Comparison of ENCODE assay signal across 14 mouse cellular contexts in genomic region chr1:184786376-184787151, GRCm38 (mm10). TPM values are rescaled to one million over a fixed set of nuclear protein-coding genes. Genes with fewer than 3 reads are reported as not detected.
A peak's percentile ranks its signal among the peaks of the same experiment; 100 is the strongest.
DNase-seq lines count a peak whose midpoint lies in the region; TF ChIP-seq lines count a peak whose summit lies in the region.
"Had no signal": no experiment of that assay in that cellular context is flagged by ENCODE, and none has a peak within 500 bp of the region (broad histone marks: within the 10 kb centered on the region; RNA-seq: fewer than 3 reads in every experiment).

No protein-coding gene starts in this region.

- no peaks in the 10 kb centered on the region for H3K27me3 ChIP-seq in testis, adult 2 months (ENCODE audit: control insufficient read depth, insufficient read depth, low read length)
- H3K27me3 ChIP-seq in liver, adult 2 months (ENCODE audit: control insufficient read depth, insufficient read depth, low read length) = no peaks in the 10 kb centered on the region
- no peaks in the 10 kb centered on the region for H3K27me3 ChIP-seq in limb, embryonic 10.5 days (ENCODE audit: low read depth, poor library complexity, severe bottlenecking)
- H3K27me3 ChIP-seq: midbrain, embryonic 12.5 days; neural tube, embryonic 15.5 days had no signal

- no peak for DNase-seq in gastrocnemius, adult 2 months
- no peak for DNase-seq in gastrocnemius, adult 18-20 months (ENCODE audit: low spot score)
- no peak for DNase-seq in testis, postnatal 14 days (ENCODE audit: low spot score)
- DNase-seq in liver, adult 2 months (ENCODE audit: extremely low read depth, low read depth, low spot score) = peak; percentile 31
- peak; percentile 53 for DNase-seq in thymus, postnatal 4 days
- no peak for DNase-seq in right cerebral cortex, postnatal 25 days
- DNase-seq in limb, embryonic 10.5 days (ENCODE audit: low spot score) = no peak
- DNase-seq: cerebellum, adult 18-20 months; gastrocnemius, postnatal 14 days; heart, postnatal 14 days had no signal

- no peak for TF ChIP-seq POLR2A in testis, adult 2 months (IDR thresholded peaks at IDR 0.05; ENCODE audit: control insufficient read depth, low read depth, low read length)
- no peak for TF ChIP-seq POLR2A in liver, adult 2 months (IDR thresholded peaks at IDR 0.05; ENCODE audit: extremely low read depth, insufficient read depth, low read length)

- H3K4me3 ChIP-seq in gastrocnemius, adult 2 months = no peak overlapping the region
- no peak overlapping the region for H3K4me3 ChIP-seq in testis, adult 2 months (ENCODE audit: control insufficient read depth, low read depth, low read length)
- no peak overlapping the region for H3K4me3 ChIP-seq in liver, adult 2 months (ENCODE audit: insufficient read depth, low read depth, low read length)
- no peak overlapping the region for H3K4me3 ChIP-seq in limb, embryonic 10.5 days
- H3K4me3 ChIP-seq: midbrain, embryonic 12.5 days; neural tube, embryonic 15.5 days had no signal

- H3K36me3 ChIP-seq in testis, adult 2 months (ENCODE audit: control insufficient read depth, insufficient read depth, low read length) = no peaks in the 10 kb centered on the region
- peaks cover 33% of the 10 kb centered on the region for H3K36me3 ChIP-seq in liver, adult 2 months (ENCODE audit: control insufficient read depth, insufficient read depth, low read length)
- H3K36me3 ChIP-seq in limb, embryonic 10.5 days = no peaks in the 10 kb centered on the region
- H3K36me3 ChIP-seq: midbrain, embryonic 12.5 days; neural tube, embryonic 15.5 days had no signal

- TF ChIP-seq CTCF in gastrocnemius, adult 2 months (IDR thresholded peaks at IDR 0.05) = peak; percentile 60
- no peak for TF ChIP-seq CTCF in testis, adult 2 months (IDR thresholded peaks at IDR 0.05; ENCODE audit: control insufficient read depth, insufficient read depth, insufficient replicate concordance, low read depth, low read length)
- 0 out of 2 replicates have a peak, but pooled peaks have one; percentile 30 for TF ChIP-seq CTCF in liver, adult 2 months (IDR thresholded peaks at IDR 0.05; ENCODE audit: low read depth, low read length)

- H3K4me1 ChIP-seq in testis, adult 2 months (ENCODE audit: control insufficient read depth, insufficient read depth, low read length) = peaks cover 3% of the 10 kb centered on the region
- no peaks in the 10 kb centered on the region for H3K4me1 ChIP-seq in liver, adult 2 months (ENCODE audit: control insufficient read depth, insufficient read depth, low read length)
- no peaks in the 10 kb centered on the region for H3K4me1 ChIP-seq in limb, embryonic 10.5 days
- H3K4me1 ChIP-seq: midbrain, embryonic 12.5 days; neural tube, embryonic 15.5 days had no signal

- no peaks in the 10 kb centered on the region for H3K79me2 ChIP-seq in liver, adult 2 months (ENCODE audit: control insufficient read depth, insufficient read depth, low read length)

- intact Hi-C loops in gastrocnemius, adult 2 months (cut with DNase I) = no loop called here

- 76% methylated on average over 13 of the region's 13 CpGs for WGBS in liver, adult 2 months
- 73% methylated on average over 13 of the region's 13 CpGs for WGBS in limb, embryonic 10.5 days

- H3K9me3 ChIP-seq in limb, embryonic 10.5 days (replicated peaks) = no peaks in the 10 kb centered on the region
- H3K9me3 ChIP-seq: midbrain, embryonic 12.5 days; neural tube, embryonic 15.5 days had no signal

- no peak overlapping the region for H3K27ac ChIP-seq in gastrocnemius, adult 2 months
- peak overlapping the region; percentile 44 for H3K27ac ChIP-seq in testis, adult 2 months (ENCODE audit: control insufficient read depth, insufficient read depth, low read depth, low read length)
- H3K27ac ChIP-seq in liver, adult 2 months (replicated peaks; ENCODE audit: insufficient read depth, low read depth, low read length) = 0 out of 2 replicates have a peak overlapping the region, but pooled peaks have one; percentile 4
- no peak overlapping the region for H3K27ac ChIP-seq in limb, embryonic 10.5 days
- H3K27ac ChIP-seq: midbrain, embryonic 12.5 days; neural tube, embryonic 15.5 days had no signal

- no peak overlapping the region for H3K9ac ChIP-seq in liver, adult 2 months (ENCODE audit: low read depth, low read length)
- H3K9ac ChIP-seq: midbrain, embryonic 12.5 days; neural tube, embryonic 15.5 days had no signal

RNA-seq across cellular contexts. Expression of gene Marc1, which starts 24.5 kb away (rescaled TPM):
- total RNA-seq in gastrocnemius, adult 2 months (2021) = not detected
- under 1 TPM; 0.18 to 0.24 TPM for total RNA-seq in gastrocnemius, adult 18-20 months (2021)
- 0.24 TPM in 1 of 2 replicates, not detected in the other for polyA plus RNA-seq in testis, adult 2 months (2012; rRNA removed)
- 345 and 386 TPM in 2 replicates for total RNA-seq in liver, adult 2 months (2014; rRNA removed)
- 395 and 462 TPM in 2 replicates for polyA plus RNA-seq in liver, adult 2 months (2012; rRNA removed)
- 0.15 and 0.24 TPM in 2 replicates for polyA plus RNA-seq in limb, embryonic 10.5 days (2016; fragmentation: Nextera tagmentation; extraction: Ambion mirVana)
- total RNA-seq: heart, postnatal 14 days had no signal
- polyA plus RNA-seq: limb, embryonic 11.5 days had no signal

RNA-seq across cellular contexts. Expression of gene Hlx, which starts 54.1 kb away (rescaled TPM):
- 10 to 100 TPM in 1 of 2 experiments, 1 to 10 TPM in 1; 6.9 to 10.9 TPM for total RNA-seq in gastrocnemius, adult 2 months (2021)
- total RNA-seq in gastrocnemius, adult 18-20 months (2021) = 1 to 10 TPM; 3.2 to 6.8 TPM
- polyA plus RNA-seq in testis, adult 2 months (2012; rRNA removed) = 0.28 and 0.51 TPM in 2 replicates
- total RNA-seq in liver, adult 2 months (2014; rRNA removed) = 1.1 and 2.3 TPM in 2 replicates
- polyA plus RNA-seq in liver, adult 2 months (2012; rRNA removed) = 6.1 and 7.3 TPM in 2 replicates
- 7.2 and 9.5 TPM in 2 replicates for polyA plus RNA-seq in limb, embryonic 10.5 days (2016; fragmentation: Nextera tagmentation; extraction: Ambion mirVana)

RNA-seq across cellular contexts. Expression of gene Marc2, which starts 59.7 kb away (rescaled TPM):
- 100 to 1,000 TPM; 126 to 170 TPM for total RNA-seq in gastrocnemius, adult 2 months (2021)
- total RNA-seq in gastrocnemius, adult 18-20 months (2021) = 100 to 1,000 TPM; 116 to 125 TPM
- polyA plus RNA-seq in testis, adult 2 months (2012; rRNA removed) = 34.3 and 36.5 TPM in 2 replicates
- total RNA-seq in liver, adult 2 months (2014; rRNA removed) = 563 and 653 TPM in 2 replicates
- 365 and 397 TPM in 2 replicates for polyA plus RNA-seq in liver, adult 2 months (2012; rRNA removed)
- polyA plus RNA-seq in limb, embryonic 10.5 days (2016; fragmentation: Nextera tagmentation; extraction: Ambion mirVana) = 68.9 and 84.4 TPM in 2 replicates

Comparison
In these comparisons a context has a peak if more than half of its experiments do, and no peak if none do; other contexts are left out.
1. DNase-seq: peak in liver, adult 2 months (single experiment) and thymus, postnatal 4 days (single experiment); none in gastrocnemius, adult 2 months (single experiment), gastrocnemius, adult 18-20 months (single experiment), testis, postnatal 14 days (single experiment), right cerebral cortex, postnatal 25 days (single experiment) and limb, embryonic 10.5 days (single experiment).
2. H3K27ac ChIP-seq: peak in testis, adult 2 months (single experiment) and liver, adult 2 months (single experiment); none in gastrocnemius, adult 2 months (single experiment) and limb, embryonic 10.5 days (single experiment).
3. RNA of gene Marc1, which starts 24.5 kb away (total RNA-seq): 345 to 386 TPM in liver, adult 2 months; 0.18 to 0.24 TPM in gastrocnemius, adult 18-20 months and not detected in gastrocnemius, adult 2 months; every median in the first group is over 100 times any median in the second.